Mouse (Mus musculus): Measurements from ENCODE around the gene Slc37a3.

DNA sequence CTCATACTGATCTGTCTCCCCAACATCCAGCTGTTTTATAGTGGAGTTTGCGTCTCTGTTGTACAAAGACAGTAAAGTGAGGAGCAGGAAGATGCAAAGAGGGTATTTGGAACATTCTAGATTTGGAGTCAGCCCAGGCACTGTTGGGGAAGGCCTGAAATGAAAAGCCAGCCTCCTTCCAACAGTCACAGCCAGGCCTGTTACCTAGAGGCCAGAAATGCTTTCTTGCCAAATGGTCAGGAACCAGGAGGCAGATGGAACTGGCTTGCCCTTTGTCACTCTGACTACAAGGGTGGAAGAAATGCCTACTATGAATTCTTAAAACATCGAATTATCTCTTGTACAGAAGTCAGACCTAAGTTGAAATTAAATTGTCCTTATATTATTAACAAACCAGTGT is 12.5 kb upstream of the Slc37a3 start:
- no peak for TF ChIP-seq POLR2A (IDR thresholded peaks at IDR 0.05; ENCODE audit: insufficient read depth, low read depth, low read length)
- no peak for TF ChIP-seq CTCF (IDR thresholded peaks at IDR 0.05)

Measured in heart, adult 2 months (tissue).